Mouse (Mus musculus) E14TG2a.4 (cell line): ENCODE results near the gene 1700029I15Rik.

Source experiments
- CTCF ChIP-seq: conservative IDR thresholded peaks from 2 replicates; pipeline ENCODE4 v1.5.1; 2014; ENCODE audit warnings: low read length
- POU5F1 ChIP-seq: IDR thresholded peaks from 2 replicates; pipeline ENCODE4 v1.6.1; 2014; ENCODE audit warnings: low read length, borderline replicate concordance

DNA sequence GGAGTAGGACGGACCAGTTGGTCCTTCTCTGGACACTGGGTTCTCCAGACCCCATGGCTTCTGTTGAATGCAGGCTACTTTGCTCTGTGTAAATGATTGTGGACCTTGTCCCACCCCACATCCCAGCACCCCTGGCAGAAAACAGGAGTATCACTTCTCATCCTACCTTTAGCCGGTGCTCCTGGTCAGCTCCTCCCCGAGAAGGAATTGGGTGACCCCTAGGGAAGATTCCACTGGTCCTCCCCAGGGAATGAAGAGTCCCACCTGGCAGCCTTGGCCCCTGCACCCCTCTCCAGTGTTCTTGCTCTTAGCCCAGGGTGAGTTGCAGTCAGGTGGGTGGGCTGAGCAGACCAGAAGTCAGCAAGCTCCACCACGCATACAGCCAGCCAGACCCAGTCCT is 18.3 kb upstream of the 1700029I15Rik start:
- TF ChIP-seq CTCF = no peak
- TF ChIP-seq POU5F1 = no peak
